Mouse (Mus musculus): ENCODE measurements around the gene Nat8l.

DNA sequence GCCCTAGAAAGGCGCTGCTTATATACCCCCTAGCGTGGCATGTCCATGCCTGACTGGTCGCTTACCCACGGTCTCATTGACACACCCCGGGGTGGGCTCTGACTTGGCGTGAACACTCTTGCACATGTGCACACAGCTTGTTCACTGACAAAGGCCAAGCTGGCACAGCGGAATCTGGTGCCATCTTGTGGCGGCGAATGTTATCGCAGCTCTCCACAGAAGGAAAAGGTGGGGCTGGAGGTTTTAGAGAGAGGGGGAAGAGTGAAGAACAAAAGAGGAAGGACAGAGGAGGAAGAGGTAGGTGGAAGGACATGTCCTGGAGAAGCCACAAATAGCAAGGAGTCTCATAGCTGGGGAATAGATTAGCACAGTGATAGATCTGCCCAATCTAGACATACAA, 41.4 kb upstream of the Nat8l start:
- no peak for TF ChIP-seq GABPA (IDR thresholded peaks at IDR 0.05; ENCODE audit: insufficient replicate concordance, low read depth, low read length)
- no peak for TF ChIP-seq HCFC1 (IDR thresholded peaks at IDR 0.05; ENCODE audit: low read depth, low read length)
- peak; percentile 40 to 75; a peak in 3 of 4 replicates for TF ChIP-seq CTCF (conservative IDR thresholded peaks at IDR 0.05 in 1 of 2, IDR thresholded peaks at IDR 0.05 in 1 of 2; ENCODE audit: low read depth in 2 of 2, low read length in 2 of 2)
- no peak for TF ChIP-seq E2F4 (IDR thresholded peaks at IDR 0.05; ENCODE audit: insufficient replicate concordance, low read depth, low read length)
